Mouse (Mus musculus): Measurements from ENCODE around the gene Kcnh7. TPM values are rescaled to one million over a fixed set of nuclear protein-coding genes. Genes with fewer than 3 reads are reported as not detected.
A peak's percentile ranks its signal among the peaks of the same experiment; 100 is the strongest.

The Kcnh7 gene
- polyA plus RNA-seq, 1 experiment from 2014 or later: 2.6 TPM

GRCm38 (mm10) chr2:63117209-63118193 lies 66.6 kb downstream of the Kcnh7 start:
- Histone ChIP-seq H3K9me3 (ENCODE audit: control insufficient read depth, low read length) (no peaks in the 10 kb centered on the region), H3K4me2 (ENCODE audit: low read depth, low read length, severe bottlenecking) (no peak overlapping the region)

GRCm38 (mm10) chr2:63105971-63106370 lies 78.1 kb downstream of the Kcnh7 start:
- 93% methylated on average over 2 of the region's 2 CpGs for WGBS
- ATAC-seq (replicated peaks; ENCODE audit: low FRiP score) (no peak), DNase-seq (ENCODE audit: low spot score) (no peak)
- no peaks in the 10 kb centered on the region for H3K27me3 ChIP-seq (ENCODE audit: control insufficient read depth, insufficient read depth, low read length)
- no peak overlapping the region for H3K4me3 ChIP-seq (ENCODE audit: low read depth, low read length)
- no peak overlapping the region for H3K27ac ChIP-seq (ENCODE audit: low read depth, low read length)
- no peak overlapping the region for H3K4me2 ChIP-seq (ENCODE audit: low read depth, low read length, severe bottlenecking)
- H3K36me3 ChIP-seq (ENCODE audit: control insufficient read depth, insufficient read depth, low read length): no peaks in the 10 kb centered on the region
- no peaks in the 10 kb centered on the region for H3K4me1 ChIP-seq (replicated peaks; ENCODE audit: control insufficient read depth, insufficient read depth, low read length)
- no peak overlapping the region for H3K9ac ChIP-seq (ENCODE audit: low read length)
- H3K9me3 ChIP-seq (ENCODE audit: control insufficient read depth, low read length): no peaks in the 10 kb centered on the region

More at GRCm38 (mm10) chr2:63117209-63118193, 66.6 kb downstream of the Kcnh7 start:
- DNase-seq (ENCODE audit: low spot score): peak; percentile 54
- peak; percentile 82 for ATAC-seq (replicated peaks; ENCODE audit: low FRiP score)
- H3K27me3 ChIP-seq (ENCODE audit: control insufficient read depth, insufficient read depth, low read length): no peaks in the 10 kb centered on the region
- no peaks in the 10 kb centered on the region for H3K36me3 ChIP-seq (ENCODE audit: control insufficient read depth, insufficient read depth, low read length)
- no peak overlapping the region for H3K27ac ChIP-seq (ENCODE audit: low read depth, low read length)
- WGBS: 54% methylated on average over 4 of the region's 4 CpGs
- H3K9ac ChIP-seq (ENCODE audit: low read length): no peak overlapping the region
- H3K4me3 ChIP-seq (ENCODE audit: low read depth, low read length): no peak overlapping the region
- no peaks in the 10 kb centered on the region for H3K4me1 ChIP-seq (replicated peaks; ENCODE audit: control insufficient read depth, insufficient read depth, low read length)

DNA sequence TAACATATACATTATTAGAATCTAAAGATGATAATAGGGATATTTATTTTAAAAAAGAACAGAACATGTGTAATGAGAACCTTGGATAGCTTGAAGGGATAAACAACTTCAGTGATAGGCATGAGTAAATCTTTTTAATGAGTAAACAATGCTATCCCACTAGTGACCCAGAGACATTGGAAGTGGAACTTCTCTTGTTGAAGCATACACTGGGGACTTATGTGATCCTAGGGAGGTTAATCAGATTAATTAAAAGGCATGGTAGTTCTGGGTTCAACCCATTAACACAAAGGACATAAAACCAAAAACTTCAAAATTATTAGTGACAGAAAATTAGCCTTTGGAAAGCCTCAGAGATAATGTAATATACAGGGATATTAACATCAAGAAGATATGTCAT lies 84.4 kb downstream of the Kcnh7 start:
- ATAC-seq (replicated peaks; ENCODE audit: low FRiP score) (no peak), DNase-seq (ENCODE audit: low spot score) (no peak)
- no peaks in the 10 kb centered on the region for H3K36me3 ChIP-seq (ENCODE audit: control insufficient read depth, insufficient read depth, low read length)
- H3K4me3 ChIP-seq (ENCODE audit: low read depth, low read length): no peak overlapping the region
- no peak overlapping the region for H3K4me2 ChIP-seq (ENCODE audit: low read depth, low read length, severe bottlenecking)
- no peaks in the 10 kb centered on the region for H3K9me3 ChIP-seq (ENCODE audit: control insufficient read depth, low read length)
- H3K4me1 ChIP-seq (replicated peaks; ENCODE audit: control insufficient read depth, insufficient read depth, low read length): no peaks in the 10 kb centered on the region
- no peak overlapping the region for H3K27ac ChIP-seq (ENCODE audit: low read depth, low read length)
- H3K9ac ChIP-seq (ENCODE audit: low read length): no peak overlapping the region
- H3K27me3 ChIP-seq (ENCODE audit: control insufficient read depth, insufficient read depth, low read length): no peaks in the 10 kb centered on the region

GRCm38 (mm10) chr2:63091775-63092174 lies 92.3 kb downstream of the Kcnh7 start:
- Histone ChIP-seq H3K36me3 (ENCODE audit: control insufficient read depth, insufficient read depth, low read length) (no peaks in the 10 kb centered on the region), H3K4me1 (replicated peaks; ENCODE audit: control insufficient read depth, insufficient read depth, low read length) (no peaks in the 10 kb centered on the region), H3K27me3 (ENCODE audit: control insufficient read depth, insufficient read depth, low read length) (no peaks in the 10 kb centered on the region), H3K4me2 (ENCODE audit: low read depth, low read length, severe bottlenecking) (no peak overlapping the region), H3K27ac (ENCODE audit: low read depth, low read length) (no peak overlapping the region), H3K9me3 (ENCODE audit: control insufficient read depth, low read length) (no peaks in the 10 kb centered on the region), H3K9ac (ENCODE audit: low read length) (no peak overlapping the region), H3K4me3 (ENCODE audit: low read depth, low read length) (no peak overlapping the region)
- 15% methylated on average over 4 of the region's 4 CpGs for WGBS
- DNase-seq (ENCODE audit: low spot score) (no peak), ATAC-seq (replicated peaks; ENCODE audit: low FRiP score) (no peak)

- H3K4me3 ChIP-seq (ENCODE audit: low read depth, low read length): no peak overlapping the region
- ATAC-seq (replicated peaks; ENCODE audit: low FRiP score) (no peak), DNase-seq (ENCODE audit: low spot score) (no peak)
- H3K4me1 ChIP-seq (replicated peaks; ENCODE audit: control insufficient read depth, insufficient read depth, low read length): no peaks in the 10 kb centered on the region
- 96% methylated on average over 2 of the region's 2 CpGs for WGBS
- H3K9me3 ChIP-seq (ENCODE audit: control insufficient read depth, low read length): no peaks in the 10 kb centered on the region
- H3K9ac ChIP-seq (ENCODE audit: low read length): no peak overlapping the region
- no peaks in the 10 kb centered on the region for H3K36me3 ChIP-seq (ENCODE audit: control insufficient read depth, insufficient read depth, low read length)
- H3K27ac ChIP-seq (ENCODE audit: low read depth, low read length): no peak overlapping the region
- no peaks in the 10 kb centered on the region for H3K27me3 ChIP-seq (ENCODE audit: control insufficient read depth, insufficient read depth, low read length)
- no peak overlapping the region for H3K4me2 ChIP-seq (ENCODE audit: low read depth, low read length, severe bottlenecking)
Observed at GRCm38 (mm10) chr2:63090447-63090846, 93.6 kb downstream of the Kcnh7 start.

- Histone ChIP-seq H3K9me3 (ENCODE audit: control insufficient read depth, low read length) (no peaks in the 10 kb centered on the region), H3K4me2 (ENCODE audit: low read depth, low read length, severe bottlenecking) (no peak overlapping the region), H3K4me3 (ENCODE audit: low read depth, low read length) (no peak overlapping the region), H3K27me3 (ENCODE audit: control insufficient read depth, insufficient read depth, low read length) (no peaks in the 10 kb centered on the region), H3K27ac (ENCODE audit: low read depth, low read length) (no peak overlapping the region), H3K4me1 (replicated peaks; ENCODE audit: control insufficient read depth, insufficient read depth, low read length) (no peaks in the 10 kb centered on the region), H3K9ac (ENCODE audit: low read length) (no peak overlapping the region), H3K36me3 (ENCODE audit: control insufficient read depth, insufficient read depth, low read length) (no peaks in the 10 kb centered on the region)
- no peak for ATAC-seq (replicated peaks; ENCODE audit: low FRiP score)
- DNase-seq (ENCODE audit: low spot score): no peak
- WGBS: 90% methylated on average over 2 of the region's 2 CpGs
Observed at GRCm38 (mm10) chr2:63058386-63058785, 125.7 kb downstream of the Kcnh7 start.

DNA sequence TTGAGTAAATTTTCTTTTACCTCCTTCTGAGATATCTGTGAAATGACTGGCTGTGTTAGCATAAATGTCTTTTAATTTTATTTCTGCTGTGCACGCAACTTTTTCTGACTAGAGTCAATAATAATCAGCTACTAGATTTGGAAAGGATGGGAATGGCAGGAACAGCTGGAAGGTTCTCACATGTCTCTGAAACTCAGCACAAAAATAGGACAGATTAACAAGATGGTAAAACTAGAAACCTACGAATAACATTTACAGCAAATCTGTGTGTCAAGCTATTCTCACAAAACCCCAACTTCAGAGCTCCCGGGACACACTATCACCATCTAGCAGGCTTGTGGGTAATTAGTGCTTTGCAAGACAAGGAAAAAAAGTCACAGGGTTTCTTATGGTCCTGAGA lies 134.2 kb downstream of the Kcnh7 start:
- Histone ChIP-seq H3K27me3 (ENCODE audit: control insufficient read depth, insufficient read depth, low read length) (no peaks in the 10 kb centered on the region), H3K9ac (ENCODE audit: low read length) (no peak overlapping the region), H3K36me3 (ENCODE audit: control insufficient read depth, insufficient read depth, low read length) (no peaks in the 10 kb centered on the region), H3K4me3 (ENCODE audit: low read depth, low read length) (no peak overlapping the region), H3K9me3 (ENCODE audit: control insufficient read depth, low read length) (no peaks in the 10 kb centered on the region), H3K27ac (ENCODE audit: low read depth, low read length) (no peak overlapping the region), H3K4me1 (replicated peaks; ENCODE audit: control insufficient read depth, insufficient read depth, low read length) (no peaks in the 10 kb centered on the region), H3K4me2 (ENCODE audit: low read depth, low read length, severe bottlenecking) (no peak overlapping the region)
- DNase-seq (ENCODE audit: low spot score): no peak
- 96% methylated on average over 3 of the region's 3 CpGs for WGBS
- no peak for ATAC-seq (replicated peaks; ENCODE audit: low FRiP score)

DNA sequence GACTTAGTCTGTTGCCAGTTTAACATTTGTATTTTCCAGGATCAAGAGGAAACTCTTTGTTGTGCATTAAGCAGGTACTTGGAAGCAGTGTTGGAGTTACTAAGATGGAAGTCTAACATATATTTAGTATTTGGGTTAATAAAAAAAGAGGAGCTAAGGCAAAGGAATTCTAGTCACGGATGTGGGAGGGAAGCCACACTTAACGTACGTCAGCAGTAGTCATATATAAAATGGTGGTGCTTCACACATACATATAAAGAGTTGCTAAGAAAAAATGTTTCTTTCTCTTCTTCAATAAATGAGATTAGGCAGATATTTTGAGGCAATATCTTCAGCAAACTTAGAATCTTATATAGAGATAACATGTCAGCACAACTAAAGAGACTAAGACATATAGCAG lies 144.4 kb downstream of the Kcnh7 start:
- Histone ChIP-seq H3K27me3 (ENCODE audit: control insufficient read depth, insufficient read depth, low read length) (no peaks in the 10 kb centered on the region), H3K4me3 (ENCODE audit: low read depth, low read length) (no peak overlapping the region), H3K9ac (ENCODE audit: low read length) (no peak overlapping the region), H3K4me2 (ENCODE audit: low read depth, low read length, severe bottlenecking) (no peak overlapping the region), H3K4me1 (replicated peaks; ENCODE audit: control insufficient read depth, insufficient read depth, low read length) (no peaks in the 10 kb centered on the region), H3K27ac (ENCODE audit: low read depth, low read length) (no peak overlapping the region), H3K36me3 (ENCODE audit: control insufficient read depth, insufficient read depth, low read length) (no peaks in the 10 kb centered on the region), H3K9me3 (ENCODE audit: control insufficient read depth, low read length) (no peaks in the 10 kb centered on the region)
- DNase-seq (ENCODE audit: low spot score) (no peak), ATAC-seq (replicated peaks; ENCODE audit: low FRiP score) (no peak)
- 93% methylated on average over 3 of the region's 3 CpGs for WGBS

DNA sequence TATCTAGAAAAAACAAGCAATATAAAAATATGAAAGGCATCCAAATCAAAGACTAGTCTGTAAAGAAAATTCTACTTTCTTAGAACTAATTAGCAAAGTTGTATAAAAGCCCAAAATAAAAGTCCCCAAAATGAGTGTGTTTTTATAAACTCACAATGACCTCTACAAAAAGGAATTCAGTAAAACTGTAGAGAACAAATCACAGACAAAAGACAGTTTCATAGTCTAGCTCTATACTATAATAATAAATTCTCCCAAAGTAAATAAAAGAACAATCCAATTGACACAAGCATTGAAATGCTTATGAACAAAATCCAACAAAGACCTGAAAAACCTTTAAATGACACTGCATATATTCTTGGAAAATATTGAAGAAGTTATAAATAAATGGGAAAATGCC lies 169.2 kb downstream of the Kcnh7 start:
- DNase-seq (ENCODE audit: low spot score): no peak
- Histone ChIP-seq H3K4me2 (ENCODE audit: low read depth, low read length, severe bottlenecking) (no peak overlapping the region), H3K9ac (ENCODE audit: low read length) (no peak overlapping the region), H3K4me1 (replicated peaks; ENCODE audit: control insufficient read depth, insufficient read depth, low read length) (no peaks in the 10 kb centered on the region), H3K27ac (ENCODE audit: low read depth, low read length) (no peak overlapping the region), H3K4me3 (ENCODE audit: low read depth, low read length) (no peak overlapping the region), H3K27me3 (ENCODE audit: control insufficient read depth, insufficient read depth, low read length) (no peaks in the 10 kb centered on the region), H3K9me3 (ENCODE audit: control insufficient read depth, low read length) (no peaks in the 10 kb centered on the region), H3K36me3 (ENCODE audit: control insufficient read depth, insufficient read depth, low read length) (no peaks in the 10 kb centered on the region)
- ATAC-seq (replicated peaks; ENCODE audit: low FRiP score): no peak
